Comparison of ENCODE assay signal across 8 mouse cellular contexts in genomic region chr12:86911482-86911931, GRCm38 (mm10). TPM values are rescaled to one million over a fixed set of nuclear protein-coding genes. Genes with fewer than 3 reads are reported as not detected.
DNase-seq lines count a peak whose midpoint lies in the region; ATAC-seq and TF ChIP-seq lines count a peak whose summit lies in the region.
"Had no signal": no experiment of that assay in that cellular context is flagged by ENCODE, and none has a peak within 500 bp of the region (broad histone marks: within the 10 kb centered on the region; RNA-seq: fewer than 3 reads in every experiment).

No protein-coding gene starts in this region.

- 55% methylated on average over 10 of the region's 10 CpGs for WGBS in lung, postnatal 0 days
- 26% methylated on average over 10 of the region's 10 CpGs for WGBS in limb, embryonic 13.5 days

- H3K9me3 ChIP-seq in lung, postnatal 0 days (ENCODE audit: low read length), result no peaks in the 10 kb centered on the region
- no peaks in the 10 kb centered on the region for H3K9me3 ChIP-seq in limb, embryonic 13.5 days

- no peaks in the 10 kb centered on the region for H3K27me3 ChIP-seq in lung, postnatal 0 days (replicated peaks; ENCODE audit: insufficient read depth, low read length)
- H3K27me3 ChIP-seq in limb, embryonic 13.5 days, result peaks cover 13% of the 10 kb centered on the region

- H3K4me1 ChIP-seq in lung, postnatal 0 days (ENCODE audit: insufficient read depth, low read depth, low read length), result peaks cover 7% of the 10 kb centered on the region; the same call in 1 of the 2 replicates
- peaks cover 25% of the 10 kb centered on the region for H3K4me1 ChIP-seq in limb, embryonic 13.5 days

- no peak for TF ChIP-seq EP300 in lung, postnatal 0 days (IDR thresholded peaks at IDR 0.05)

- no peak overlapping the region for H3K4me3 ChIP-seq in lung, postnatal 0 days (ENCODE audit: low read depth, low read length)
- H3K4me3 ChIP-seq in limb, embryonic 13.5 days, result no peak overlapping the region

- H3K27ac ChIP-seq in lung, postnatal 0 days (ENCODE audit: low read length), result no peak overlapping the region
- H3K27ac ChIP-seq in limb, embryonic 13.5 days, result no peak overlapping the region
- H3K27ac ChIP-seq: kidney, postnatal 0 days had no signal

- no peak for DNase-seq in lung, postnatal 0 days (ENCODE audit: low spot score)
- no peak for DNase-seq in lung, postnatal 10 days
- DNase-seq in frontal cortex, postnatal 10 days (ENCODE audit: low spot score in 2 of 2), result peak; percentile 80 to 83
- peak; percentile 72 for DNase-seq in telencephalon, adult 2 months (ENCODE audit: low read depth, low spot score)
- no peak for DNase-seq in embryo, embryonic 9.5 days (ENCODE audit: extremely low spot score)
- no peak for DNase-seq in urinary bladder, postnatal 25 days (ENCODE audit: low spot score)

- no peak overlapping the region for H3K9ac ChIP-seq in lung, postnatal 0 days (replicated peaks; ENCODE audit: low read depth)
- H3K9ac ChIP-seq in limb, embryonic 13.5 days, result no peak overlapping the region; the same call in 1 of the 2 replicates

- TF ChIP-seq CTCF in lung, postnatal 0 days (IDR thresholded peaks at IDR 0.05), result no peak

- ATAC-seq in lung, postnatal 0 days, result peak; percentile 47
- ATAC-seq in limb, embryonic 13.5 days (ENCODE audit: low FRiP score, low read depth), result peak; percentile 38; the same call in 1 of the 2 replicates

- no peaks in the 10 kb centered on the region for H3K36me3 ChIP-seq in lung, postnatal 0 days (ENCODE audit: insufficient read depth, low read length)
- no peaks in the 10 kb centered on the region for H3K36me3 ChIP-seq in limb, embryonic 13.5 days

- no peak overlapping the region for H3K4me2 ChIP-seq in lung, postnatal 0 days (replicated peaks; ENCODE audit: low read depth, low read length)
- H3K4me2 ChIP-seq in limb, embryonic 13.5 days (replicated peaks), result peak overlapping the region; percentile 46

RNA-seq across cellular contexts. Expression of gene Irf2bpl, which starts 26.9 kb away (rescaled TPM):
- polyA plus RNA-seq in lung, postnatal 0 days (2015; fragmentation: Nextera tagmentation; extraction: Ambion mirVana), result 39.5 and 49.1 TPM in 2 replicates
- 39.2 and 41.2 TPM in 2 replicates for polyA plus RNA-seq in limb, embryonic 13.5 days (2015; fragmentation: Nextera tagmentation; extraction: Ambion mirVana)

RNA-seq across cellular contexts. Expression of gene Cipc, which starts 35.3 kb away (rescaled TPM):
- 12.5 and 14.8 TPM in 2 replicates for polyA plus RNA-seq in lung, postnatal 0 days (2015; fragmentation: Nextera tagmentation; extraction: Ambion mirVana)
- 23.6 and 24.7 TPM in 2 replicates for polyA plus RNA-seq in limb, embryonic 13.5 days (2015; fragmentation: Nextera tagmentation; extraction: Ambion mirVana)

Comparison
In these comparisons a context has a peak if more than half of its experiments do, and no peak if none do; other contexts are left out.
1. DNase-seq: peak in frontal cortex, postnatal 10 days (2 of 2) and telencephalon, adult 2 months (single experiment); none in lung, postnatal 0 days (single experiment), lung, postnatal 10 days (single experiment), embryo, embryonic 9.5 days (single experiment) and urinary bladder, postnatal 25 days (single experiment).